Mouse (Mus musculus) 3134 (cell line): ENCODE measurements around the gene Trio.
A peak's percentile ranks its signal among the peaks of the same experiment; 100 is the strongest.

Source experiments
- DNase-seq: peaks from one replicate; pipeline ENCODE4 v3.0.0-alpha.2; 2011; ENCODE audit warnings: low spot score; ENCODE audit not compliant: insufficient read length; ENCODE audit errors: extremely low read depth

Gene Trio

DNA sequence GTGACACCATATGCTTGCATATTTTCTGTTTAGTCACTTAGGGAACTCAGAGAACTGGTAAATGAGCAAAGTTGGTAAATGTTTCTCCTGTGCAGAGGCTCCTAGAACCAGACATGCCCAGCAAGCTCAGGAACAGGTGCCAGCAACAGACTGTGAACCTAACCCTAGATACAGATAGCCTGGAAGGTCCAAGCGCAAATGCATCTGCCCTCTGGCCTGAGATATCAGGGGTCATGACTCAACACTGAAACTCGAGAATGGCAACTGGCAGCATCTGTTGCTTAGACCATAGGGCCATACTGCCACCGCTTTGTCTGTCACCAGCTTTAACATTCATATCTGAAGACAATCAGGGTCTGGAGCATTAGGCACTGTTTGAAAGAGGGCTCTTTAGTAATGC is 72.1 kb downstream of the Trio start:
- DNase-seq = no peak

GRCm38 (mm10) chr15:27951195-27951594 is 74.5 kb downstream of the Trio start:
- no peak for DNase-seq

DNA sequence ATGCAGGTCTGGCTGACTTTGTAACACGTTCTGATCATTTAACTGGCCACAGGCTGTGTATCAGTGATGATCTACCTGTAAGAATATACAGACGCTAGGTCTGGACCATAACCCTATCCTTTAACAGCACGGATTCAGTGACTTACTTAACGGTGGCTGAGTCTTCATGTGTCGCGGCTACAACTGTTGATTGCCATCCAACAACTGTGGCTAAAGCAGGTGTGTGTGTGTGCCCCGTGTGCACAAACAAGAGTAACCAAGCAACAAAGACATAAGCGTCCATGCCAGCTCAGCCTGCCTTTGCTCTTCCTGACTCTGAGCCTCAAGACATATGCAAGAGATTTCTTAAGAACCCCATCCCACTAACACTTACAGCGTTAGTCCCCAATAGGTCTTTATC is 76.5 kb downstream of the Trio start:
- no peak for DNase-seq

GRCm38 (mm10) chr15:27947880-27948279 is 77.8 kb downstream of the Trio start:
- DNase-seq = no peak

DNA sequence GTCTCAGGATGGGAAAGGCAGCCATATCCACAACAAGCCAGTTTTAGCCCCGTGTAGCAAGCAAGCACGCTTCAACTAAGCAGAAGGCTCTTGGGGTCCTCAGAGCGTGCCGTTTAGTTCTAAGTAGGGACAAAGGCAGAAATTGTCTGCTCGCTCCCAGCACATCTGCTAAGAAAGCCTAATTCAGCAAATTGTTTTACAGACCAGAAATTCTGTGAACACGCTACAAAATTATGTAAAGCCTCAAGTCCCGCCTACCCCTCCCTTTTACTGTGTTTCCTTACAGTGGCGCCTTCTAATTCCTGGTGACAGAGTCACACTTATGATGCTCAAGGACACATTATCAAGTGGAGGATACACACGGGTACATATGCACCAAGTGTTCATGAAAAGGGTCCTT is 80.1 kb downstream of the Trio start:
- DNase-seq = no peak

GRCm38 (mm10) chr15:27944898-27945297 is 80.8 kb downstream of the Trio start:
- DNase-seq = no peak

GRCm38 (mm10) chr15:27943486-27944195 is 82.0 kb downstream of the Trio start:
- DNase-seq = peak; percentile 57

GRCm38 (mm10) chr15:27942148-27942847 is 83.3 kb downstream of the Trio start:
- peak; percentile 57 for DNase-seq

DNA sequence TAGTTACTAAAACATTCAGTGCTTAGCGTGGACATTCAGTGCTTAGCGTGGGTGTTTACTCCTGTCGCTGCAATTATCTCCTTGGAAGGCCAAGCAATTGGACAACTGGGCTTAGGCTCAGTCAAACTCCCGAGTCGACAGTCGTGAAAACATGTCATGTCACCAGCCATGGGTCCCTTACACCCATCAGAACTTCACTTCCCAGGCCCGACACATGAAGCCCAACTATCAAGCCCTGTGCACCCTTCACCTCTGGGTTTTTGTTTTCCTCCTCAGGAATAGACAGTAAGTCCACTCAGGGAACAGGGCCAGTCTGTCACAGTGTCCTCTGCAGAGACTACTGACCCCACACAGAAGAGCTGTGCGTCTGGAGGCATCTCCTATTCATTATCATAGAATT is 84.2 kb downstream of the Trio start:
- no peak for DNase-seq

- DNase-seq = no peak
Observed at GRCm38 (mm10) chr15:27941020-27941419, 84.6 kb downstream of the Trio start.

- DNase-seq = no peak
Observed at GRCm38 (mm10) chr15:27940032-27940431, 85.6 kb downstream of the Trio start.

- no peak for DNase-seq
Observed at GRCm38 (mm10) chr15:27938886-27939285, 86.8 kb downstream of the Trio start.

DNA sequence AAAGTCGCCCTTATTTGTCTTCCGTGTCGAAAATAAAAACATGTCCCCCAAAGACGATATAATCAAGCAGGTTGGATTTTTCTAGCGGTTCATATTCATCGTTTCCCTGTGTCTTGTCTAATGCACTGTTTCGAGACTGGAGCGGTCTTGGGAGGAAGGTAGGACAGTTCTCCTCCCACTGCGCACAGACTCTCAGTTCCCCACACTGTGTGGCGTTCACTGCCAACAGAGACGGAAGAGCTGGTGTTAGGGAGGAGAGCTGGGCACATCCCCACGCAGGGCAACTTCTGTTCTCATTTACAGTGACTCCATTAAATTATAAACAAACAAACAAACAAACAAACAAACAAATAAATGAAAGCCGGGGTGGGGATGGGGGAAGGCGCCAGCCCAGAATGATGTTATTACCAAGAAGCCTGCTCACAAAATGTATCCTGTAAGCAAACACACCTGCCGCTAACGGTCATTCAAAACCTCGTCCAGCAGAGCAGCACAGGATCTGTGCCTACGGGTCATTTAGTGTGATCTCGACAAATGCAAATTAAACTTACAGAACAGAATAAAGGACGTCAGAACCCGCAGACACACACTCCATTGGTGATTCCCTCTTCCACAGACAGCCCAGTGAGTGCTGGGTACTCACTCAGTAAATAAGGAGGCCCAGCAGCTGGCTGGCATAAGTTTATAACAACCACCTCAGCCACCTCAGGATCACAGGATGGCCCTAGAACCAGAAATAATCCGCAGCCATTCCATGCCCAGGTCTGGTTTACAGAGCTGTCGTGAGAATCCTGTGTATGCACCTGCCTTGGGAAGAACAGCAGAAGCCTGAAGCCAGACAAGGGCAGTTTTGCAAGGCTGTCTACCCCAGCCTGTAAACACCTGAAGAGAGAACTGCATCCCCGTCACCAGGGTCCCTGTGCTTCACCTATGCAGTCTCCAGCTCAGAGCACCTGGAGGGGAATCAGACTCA is 87.5 kb downstream of the Trio start:
- DNase-seq = no peak

- peak; percentile 87 for DNase-seq
Observed at GRCm38 (mm10) chr15:27937003-27937860, 88.4 kb downstream of the Trio start.

- peak; percentile 70 for DNase-seq
Observed at GRCm38 (mm10) chr15:27935772-27936746, 89.6 kb downstream of the Trio start.

DNA sequence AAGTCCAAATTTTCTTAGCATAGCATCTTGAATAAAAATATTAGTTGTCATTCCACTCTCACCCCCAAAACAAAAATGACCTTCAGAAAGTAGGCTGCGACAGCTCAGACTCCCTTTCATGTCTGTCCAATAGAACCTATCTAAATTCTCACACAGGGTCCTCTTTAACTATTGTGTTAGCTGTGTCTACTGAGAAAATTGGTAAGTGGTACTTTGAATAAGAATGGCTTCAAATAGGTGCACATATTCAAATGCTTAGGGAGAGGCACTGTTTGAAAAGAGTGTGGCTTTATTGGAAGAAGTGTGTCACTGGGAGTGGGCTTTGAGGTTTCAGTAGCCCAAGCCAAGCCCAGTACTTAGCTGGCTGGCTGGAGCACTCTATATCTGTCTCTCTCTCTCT is 92.4 kb downstream of the Trio start:
- no peak for DNase-seq

- no peak for DNase-seq
Observed at GRCm38 (mm10) chr15:27931891-27932290, 93.8 kb downstream of the Trio start.

DNA sequence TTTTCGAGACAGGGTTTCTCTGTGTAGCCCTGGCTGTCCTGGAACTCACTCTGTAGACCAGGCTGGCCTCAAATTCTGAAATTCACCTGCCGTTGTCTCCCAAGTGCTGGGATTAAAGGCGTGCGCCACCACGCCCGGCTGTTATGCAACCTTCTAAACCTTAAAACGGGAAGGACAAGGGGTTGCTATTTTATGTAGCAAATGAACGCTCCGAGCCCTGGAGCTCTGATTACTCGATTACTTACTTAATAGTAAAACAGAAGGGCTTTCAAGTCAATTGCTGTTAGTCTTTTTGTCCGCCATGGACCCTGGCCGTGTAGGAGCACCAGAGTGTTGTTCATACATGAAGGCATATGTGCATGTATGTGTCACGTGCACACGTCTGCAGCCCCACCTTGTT is 94.2 kb downstream of the Trio start:
- no peak for DNase-seq

DNA sequence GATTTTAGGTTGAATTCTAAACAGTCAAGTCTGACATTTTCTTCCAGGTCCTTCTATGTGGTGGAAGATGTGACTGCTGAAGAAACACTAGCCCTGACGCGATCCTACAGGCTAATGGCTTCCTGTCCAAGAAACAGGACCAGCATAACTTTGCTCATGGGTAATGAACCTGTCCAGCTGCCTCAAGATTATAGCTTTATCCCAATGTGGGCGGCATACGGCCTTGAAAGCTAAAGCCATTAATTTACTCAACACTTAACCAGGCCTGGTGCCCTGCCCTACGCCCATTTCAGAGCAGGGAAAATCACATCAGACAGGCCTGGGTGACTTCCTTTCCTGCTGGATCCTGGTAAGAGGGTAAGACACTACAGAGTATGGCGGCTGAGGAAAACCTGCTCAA is 98.0 kb downstream of the Trio start:
- no peak for DNase-seq
